Mouse (Mus musculus): ENCODE measurements around the gene Fancl. TPM values are rescaled to one million over a fixed set of nuclear protein-coding genes. Genes with fewer than 3 reads are reported as not detected.

Gene Fancl
- 18.9 TPM for total RNA-seq (2023)

DNA sequence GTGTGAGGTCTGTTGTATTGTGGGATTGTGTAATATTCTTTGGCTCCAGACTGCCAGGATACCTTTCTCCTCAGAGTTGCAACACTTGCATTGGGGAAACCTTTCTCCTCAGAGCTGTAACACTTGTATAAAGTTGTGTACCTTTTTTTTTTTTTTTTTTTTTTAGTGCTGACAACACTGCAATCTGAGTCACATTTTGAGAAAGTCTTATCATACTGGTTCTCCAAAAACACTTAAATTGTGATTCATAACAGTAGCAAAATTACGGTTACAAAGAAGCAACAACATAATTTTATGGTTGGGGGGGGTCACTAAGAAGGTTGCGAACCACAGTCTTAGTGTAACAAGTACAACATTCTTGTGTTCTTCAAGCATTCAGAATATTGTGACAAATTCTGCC is at the start of gene Fancl:
Gene Fancl (plus strand): TSS at position 165 of the 400 bp plus-strand sequence.

Other genes with a start within 250 kb of the Fancl start
- not detected for gene 5730522E02Rik, start 175.4 kb upstream of the Fancl start, total RNA-seq (2023)
- not detected for gene Gm6899, start 207.1 kb downstream of the Fancl start, total RNA-seq (2023)
- gene Vrk2, start 207.9 kb downstream of the Fancl start, total RNA-seq (2023): 28.3 TPM